Mouse (Mus musculus) retina, embryonic 14.5 days (tissue): ENCODE results near the gene Syngr1.

Source experiments
- DNase-seq: peaks from one replicate; pipeline ENCODE4 v3.0.0-alpha.2; 2015; ENCODE audit warnings: low spot score

Gene Syngr1

DNA sequence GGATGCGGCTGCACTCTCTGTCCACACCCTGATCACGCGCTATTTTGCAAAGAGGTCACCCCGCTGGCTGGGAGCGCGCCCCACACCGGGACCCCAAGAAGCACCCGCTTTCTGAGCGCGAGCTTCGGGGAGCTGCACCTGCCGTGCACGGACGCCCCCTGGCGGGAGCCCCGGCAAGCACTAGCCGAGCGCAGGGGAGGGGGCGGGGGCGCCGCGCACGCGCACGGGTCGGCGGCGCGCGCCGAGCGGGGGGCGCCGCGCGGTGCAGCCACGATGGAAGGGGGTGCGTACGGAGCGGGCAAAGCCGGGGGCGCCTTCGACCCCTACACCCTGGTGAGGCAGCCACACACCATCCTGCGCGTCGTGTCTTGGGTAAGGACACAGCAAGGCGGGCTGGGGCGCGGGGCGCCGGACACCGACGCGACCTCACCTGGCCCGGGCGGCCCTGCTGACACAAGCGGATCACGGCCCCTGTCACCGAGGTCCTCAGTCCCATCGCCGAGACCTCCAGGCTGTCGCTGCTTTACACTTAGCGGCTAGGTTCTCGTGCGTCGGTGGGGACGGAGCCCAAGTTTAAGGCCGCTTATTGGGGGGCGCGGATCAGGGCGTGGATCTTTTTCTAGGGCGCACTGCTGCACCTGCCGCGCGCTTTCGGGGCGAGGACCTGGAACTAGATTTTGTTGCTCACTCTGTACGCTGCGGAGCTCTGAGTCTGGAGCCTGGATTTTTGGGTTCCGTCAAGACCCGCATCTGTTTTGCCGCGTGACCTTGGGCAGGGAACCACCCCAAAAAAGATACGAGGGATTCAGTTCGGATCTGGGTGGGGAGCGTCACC, at the start of gene Syngr1, which contains the start of gene Rpl3:
Gene Syngr1, plus strand, starts transcription at position 214 of the 835 bp plus-strand sequence.
Gene Rpl3, minus strand, starts transcription at position 748 of the 835 bp plus-strand sequence.
- DNase-seq = peak; percentile 81

DNA sequence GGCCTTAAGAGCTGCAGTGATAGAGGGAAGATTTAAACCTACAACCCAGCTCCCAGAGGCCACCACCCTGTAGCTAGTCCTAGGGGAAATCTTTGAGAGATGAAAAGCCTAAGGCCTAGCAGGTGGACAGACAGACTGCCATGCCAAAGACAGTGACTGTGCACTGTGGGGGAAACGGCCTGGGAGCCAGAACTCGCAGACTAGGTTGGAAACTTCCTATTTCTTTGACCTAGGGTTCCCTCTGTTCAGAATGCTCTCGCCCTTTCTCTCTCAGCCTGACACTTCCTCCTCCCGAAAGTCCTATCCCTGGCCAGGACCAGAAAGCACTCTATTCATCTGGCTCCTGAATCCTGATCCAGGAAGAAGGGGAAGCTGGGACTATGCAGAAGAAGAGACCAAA, 49.0 kb upstream of the Syngr1 start:
- DNase-seq = no peak

DNA sequence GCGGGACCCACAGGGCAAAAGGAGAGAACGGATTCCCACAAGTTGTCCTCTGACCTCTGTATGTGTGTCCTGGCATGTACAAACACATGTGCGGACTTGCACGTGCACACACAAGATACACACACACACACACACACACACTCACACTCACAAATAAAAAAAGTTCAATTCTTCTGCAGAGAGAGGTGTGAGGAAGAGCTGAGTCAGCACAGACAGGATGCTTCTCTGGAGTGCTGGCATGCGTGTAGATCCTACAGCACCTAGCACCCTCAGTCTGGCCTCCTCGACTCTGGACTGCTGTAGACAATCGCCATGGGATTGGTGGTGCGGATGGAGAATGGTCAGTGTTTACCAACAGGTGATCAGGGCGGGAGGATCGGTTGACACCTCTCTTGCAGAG, 46.9 kb upstream of the Syngr1 start:
- DNase-seq = no peak

DNA sequence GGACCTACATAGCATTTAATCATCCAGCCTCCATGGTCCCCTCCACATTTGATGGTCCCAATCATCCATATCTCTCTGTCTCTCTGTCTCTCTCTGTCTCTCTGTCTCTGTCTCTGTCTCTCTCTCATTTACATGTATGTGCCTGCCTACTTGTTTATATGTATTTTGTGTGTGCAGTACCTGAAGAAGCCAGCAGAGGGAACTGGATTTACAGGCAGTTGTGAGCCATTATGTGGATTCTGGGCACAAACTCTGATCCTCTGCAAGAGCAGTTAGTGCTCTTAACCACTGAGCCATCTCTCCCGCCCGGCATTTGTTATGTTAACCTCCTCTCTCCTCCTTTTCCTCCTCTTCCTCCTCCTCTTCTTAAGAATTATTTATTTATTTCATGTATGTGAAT, 45.4 kb upstream of the Syngr1 start:
- DNase-seq = peak; percentile 8

DNA sequence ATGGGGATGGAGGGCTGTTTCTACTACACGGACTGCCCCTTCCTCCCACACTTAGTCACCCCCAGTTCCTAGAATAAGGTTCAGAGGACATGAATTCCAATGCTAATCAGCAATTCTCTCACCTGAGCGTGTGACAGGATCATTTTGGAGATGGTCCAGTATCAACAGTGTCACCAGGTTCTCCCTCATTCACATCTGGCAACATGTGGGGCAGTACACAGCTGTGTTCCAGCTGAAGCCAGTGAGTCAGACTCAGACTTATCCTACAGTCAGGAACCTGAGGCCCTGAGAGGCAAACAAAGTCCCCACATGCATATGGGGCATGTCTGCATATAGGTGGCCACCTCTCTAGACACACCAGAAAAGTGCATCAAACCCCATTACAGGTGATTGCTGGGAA, 43.9 kb upstream of the Syngr1 start:
- DNase-seq = no peak

DNA sequence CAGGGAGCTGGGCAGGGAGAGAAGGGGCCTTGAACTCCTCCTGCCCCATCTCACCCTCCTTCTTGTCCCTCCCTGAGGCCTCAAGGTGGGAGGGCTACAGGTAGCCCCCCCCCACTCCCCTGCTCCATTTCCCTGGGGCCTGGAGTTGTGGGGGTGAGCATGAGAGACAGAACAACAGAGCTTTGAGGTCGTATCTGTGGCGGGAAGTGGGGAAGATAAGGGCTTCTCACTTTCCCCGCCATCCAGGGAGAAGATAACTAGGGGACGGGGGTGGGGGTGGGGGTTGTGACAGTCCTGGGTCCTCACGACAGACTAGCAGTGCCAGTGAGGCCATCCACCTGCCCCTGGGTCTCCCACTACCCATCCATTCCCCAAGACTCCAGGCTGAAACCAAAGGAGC, 43.2 kb upstream of the Syngr1 start:
- no peak for DNase-seq

DNA sequence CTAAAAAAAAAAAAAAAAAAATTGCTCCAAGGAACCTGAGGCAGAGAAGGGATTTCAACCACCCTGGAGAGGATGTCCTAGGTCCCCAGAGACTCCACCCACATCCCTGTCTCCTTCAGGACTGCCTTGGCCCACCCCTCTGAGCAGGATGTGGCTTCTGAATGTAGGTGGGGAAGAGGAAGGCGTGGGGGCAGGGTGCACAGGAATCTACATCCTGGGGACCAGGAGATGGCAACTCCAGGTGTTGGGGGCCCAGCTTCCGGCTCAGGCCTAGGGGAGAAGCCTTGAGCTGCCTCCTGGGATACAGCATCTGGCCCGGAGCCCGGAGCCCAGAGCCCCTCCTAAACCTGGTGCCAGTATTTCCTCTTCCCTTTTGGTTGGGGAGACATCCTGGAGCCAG, 41.0 kb upstream of the Syngr1 start:
- DNase-seq = no peak

DNA sequence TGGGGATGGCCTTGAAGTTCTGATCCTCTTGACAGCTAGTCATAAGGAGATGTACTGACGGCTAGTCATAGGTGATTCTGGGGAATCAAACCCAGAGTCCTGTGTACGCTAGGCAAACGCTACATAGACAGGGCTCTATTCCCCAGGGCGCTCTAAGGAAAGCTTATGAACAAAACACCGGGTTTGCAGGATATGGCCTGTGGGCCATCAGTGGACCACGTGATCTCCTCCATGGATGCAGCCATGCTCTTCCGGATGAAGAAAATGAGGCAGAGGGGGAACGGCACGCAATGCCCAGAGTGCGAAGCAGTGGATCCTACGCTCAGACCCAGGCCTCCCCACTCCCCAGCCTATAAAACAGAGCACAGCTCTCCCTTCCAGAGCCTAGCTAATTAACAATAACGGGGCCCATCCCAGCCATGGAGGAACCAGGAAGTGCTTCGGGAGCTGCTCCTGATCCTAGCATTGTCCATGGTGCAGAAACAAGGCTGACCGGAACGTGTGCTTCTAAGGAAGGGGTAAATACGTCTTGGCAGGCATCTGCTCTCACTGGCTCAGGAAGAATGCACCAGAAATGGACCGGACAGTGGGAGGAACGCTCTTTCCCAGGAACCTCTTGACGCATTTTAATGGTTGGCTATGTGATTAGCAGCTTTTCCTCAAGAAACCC, 39.9 kb upstream of the Syngr1 start:
- DNase-seq = no peak

DNA sequence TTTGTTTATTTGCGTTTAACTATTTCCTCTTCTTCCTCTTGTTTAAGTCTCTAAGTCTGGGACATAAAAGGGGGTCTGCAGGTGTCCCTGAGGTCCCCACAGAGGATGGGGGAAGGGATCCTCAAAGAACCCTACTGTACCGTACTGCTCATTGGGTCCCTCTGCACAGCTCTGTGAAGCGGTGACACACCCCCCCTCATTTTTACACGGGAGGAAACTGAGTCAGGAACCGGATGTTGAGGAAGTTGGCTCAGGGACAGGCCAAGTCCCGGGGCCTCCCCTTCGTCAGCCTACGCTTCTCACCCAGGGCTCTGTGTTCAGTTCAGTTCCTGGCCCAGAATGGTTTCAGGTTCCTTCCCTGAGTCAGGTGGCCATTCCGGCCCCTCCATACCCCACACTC, 39.4 kb upstream of the Syngr1 start:
- no peak for DNase-seq

DNA sequence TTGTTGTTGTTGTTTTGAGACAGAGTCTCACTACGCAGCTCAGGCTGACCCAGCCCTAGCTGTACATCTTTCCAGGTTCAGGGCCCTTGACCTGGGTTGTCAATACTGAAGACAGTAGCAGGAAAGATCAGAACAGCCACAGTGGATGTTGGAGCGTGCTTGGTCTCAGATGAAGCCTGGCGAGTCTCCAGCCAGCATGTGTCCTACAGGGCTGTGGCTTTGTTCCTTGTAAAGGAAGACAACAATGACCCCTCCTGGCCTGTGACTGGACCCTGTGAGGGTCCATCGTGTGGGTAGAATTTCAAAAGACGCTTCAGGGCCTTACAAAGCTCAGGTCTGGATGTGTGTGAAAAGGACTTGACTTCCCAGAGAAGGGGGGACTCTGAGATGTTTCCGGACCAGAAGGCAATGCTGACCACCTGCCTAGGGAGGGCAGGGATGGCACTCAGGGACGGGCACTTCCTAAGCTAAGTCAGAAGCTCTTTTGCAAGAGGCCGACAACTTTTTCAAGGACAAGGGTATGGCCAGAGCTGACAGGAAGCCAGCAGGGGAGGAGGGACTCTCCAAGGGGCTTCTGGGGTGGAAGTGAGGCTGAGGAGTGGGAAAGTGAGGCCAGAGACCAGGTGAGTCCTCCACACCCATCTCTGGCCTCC, 37.6 kb upstream of the Syngr1 start:
- DNase-seq = no peak

DNA sequence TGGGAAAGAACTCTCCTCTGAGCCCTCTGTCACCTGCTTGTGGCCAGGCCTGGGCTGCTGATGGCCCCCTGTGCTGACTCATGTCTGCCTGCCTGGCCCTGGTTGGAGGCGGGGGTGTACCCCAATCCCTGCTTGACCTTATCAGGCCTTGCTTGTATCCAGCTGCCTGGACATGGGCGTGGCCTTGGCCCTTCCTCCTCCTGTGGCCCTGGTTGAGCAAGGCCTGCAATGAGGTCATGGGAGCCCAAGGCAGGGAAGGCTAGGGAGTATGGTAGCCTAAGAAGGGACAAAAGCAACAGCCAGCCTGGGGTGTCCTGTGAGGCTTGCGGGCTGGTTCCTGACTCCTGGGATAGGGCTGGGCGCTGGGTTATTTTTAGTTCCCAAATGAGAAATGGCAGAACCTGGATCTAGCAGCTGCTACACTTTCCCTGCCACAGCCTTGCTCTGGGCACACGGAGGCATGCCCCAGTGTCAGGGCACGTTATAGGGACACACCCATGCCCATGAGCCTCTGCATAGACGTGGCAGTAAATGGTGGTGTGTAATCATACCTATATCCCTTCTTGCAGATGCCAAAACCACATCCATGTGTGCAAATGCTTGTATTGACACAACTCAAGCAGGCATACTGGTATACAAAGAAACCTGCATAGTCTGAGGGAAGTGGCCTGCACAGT, 37.0 kb upstream of the Syngr1 start:
- no peak for DNase-seq

DNA sequence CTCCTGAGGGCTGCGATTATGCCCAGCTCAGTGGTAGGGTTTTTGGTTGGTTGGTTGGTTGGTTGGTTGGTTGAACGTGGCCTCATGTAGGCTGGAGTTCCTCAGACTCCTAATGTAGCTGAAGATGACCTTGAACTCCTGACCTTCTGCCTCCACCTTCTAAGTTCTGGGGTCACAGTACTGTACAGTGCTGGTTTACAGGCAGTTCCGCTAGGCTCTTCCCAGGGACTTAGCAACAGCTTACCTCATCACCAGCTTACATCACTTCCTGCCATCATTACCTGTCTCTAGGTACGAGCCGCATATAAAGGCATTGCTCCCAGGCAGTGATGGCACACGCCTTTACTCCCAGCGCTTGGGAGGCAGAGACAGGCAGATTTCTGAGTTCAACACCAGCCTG, 33.0 kb upstream of the Syngr1 start:
- no peak for DNase-seq

DNA sequence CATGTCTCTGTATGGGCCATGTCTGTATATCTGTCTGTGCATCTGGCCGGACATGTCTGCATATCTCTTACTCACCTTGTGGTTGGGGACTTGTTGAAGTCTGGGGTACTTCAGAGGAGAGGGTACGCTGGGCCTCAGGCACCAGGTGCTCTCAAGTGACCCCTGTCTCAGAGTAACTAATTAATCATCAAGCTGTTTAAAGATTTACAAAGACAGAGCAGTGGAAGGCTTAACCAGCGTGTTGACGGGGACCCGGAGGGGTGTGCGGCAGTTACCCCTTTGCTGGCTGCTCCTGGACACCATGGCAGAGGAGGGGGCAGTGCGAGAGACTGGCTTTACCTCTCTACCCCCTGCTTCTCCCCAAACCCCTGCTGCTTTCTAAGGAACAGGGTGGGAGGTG, 31.5 kb upstream of the Syngr1 start:
- DNase-seq = no peak

DNA sequence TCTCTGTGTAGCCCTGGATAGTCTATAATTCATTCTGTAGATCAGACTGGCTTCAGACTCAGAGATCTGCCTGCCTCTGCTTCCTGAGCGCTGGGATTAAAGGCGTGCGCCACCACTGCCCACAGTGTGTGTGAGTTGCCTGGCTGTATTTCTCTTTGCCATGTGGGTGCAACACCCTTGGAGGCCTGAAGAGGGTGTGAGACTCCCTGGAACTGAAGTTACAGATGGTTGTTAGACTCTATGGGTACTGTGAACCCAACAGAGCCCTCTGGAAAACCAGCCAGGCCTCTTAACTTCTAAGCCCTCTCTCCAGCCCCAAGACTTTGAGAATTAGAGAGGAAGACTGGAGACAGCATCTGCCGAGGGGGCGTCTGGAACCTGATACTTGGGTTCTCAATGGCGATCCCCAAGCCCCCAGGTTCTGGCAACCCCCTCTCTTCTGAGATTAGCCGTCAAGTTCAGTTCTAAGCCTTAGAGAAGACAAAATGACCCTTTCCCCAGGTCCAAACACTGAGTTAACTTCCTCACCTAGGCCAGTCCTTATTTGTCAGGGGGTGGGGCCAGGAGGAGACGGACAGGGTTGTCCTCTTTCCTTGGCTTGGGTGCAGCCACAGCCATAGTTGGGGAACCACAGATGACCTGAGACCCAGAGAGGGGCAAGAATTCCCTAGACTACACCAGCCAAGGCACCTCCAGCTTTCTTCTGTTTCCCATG, 30.6 kb upstream of the Syngr1 start:
- no peak for DNase-seq

DNA sequence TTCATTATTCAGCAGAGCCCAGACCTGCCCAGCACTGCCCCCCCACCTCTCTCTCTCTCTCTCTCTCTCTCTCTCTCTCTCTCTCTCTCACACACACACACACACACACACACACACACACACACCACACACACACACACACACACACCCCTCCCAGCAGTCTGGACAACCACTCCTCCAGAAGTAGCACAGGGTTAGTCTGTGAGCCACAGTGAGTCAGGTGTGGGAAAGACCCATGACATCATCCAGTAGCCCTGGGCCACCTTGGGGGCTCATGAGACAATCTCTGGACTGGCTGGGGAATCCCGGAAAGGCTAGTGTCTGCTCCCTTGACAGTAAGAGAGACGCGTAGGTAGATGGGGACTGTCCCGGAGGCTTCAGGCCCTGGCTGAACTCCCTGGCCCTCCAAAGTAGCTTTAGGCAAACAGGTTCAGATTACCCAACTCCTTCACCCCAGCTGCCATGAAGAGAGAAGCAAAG, 30.0 kb upstream of the Syngr1 start:
- DNase-seq = no peak

DNA sequence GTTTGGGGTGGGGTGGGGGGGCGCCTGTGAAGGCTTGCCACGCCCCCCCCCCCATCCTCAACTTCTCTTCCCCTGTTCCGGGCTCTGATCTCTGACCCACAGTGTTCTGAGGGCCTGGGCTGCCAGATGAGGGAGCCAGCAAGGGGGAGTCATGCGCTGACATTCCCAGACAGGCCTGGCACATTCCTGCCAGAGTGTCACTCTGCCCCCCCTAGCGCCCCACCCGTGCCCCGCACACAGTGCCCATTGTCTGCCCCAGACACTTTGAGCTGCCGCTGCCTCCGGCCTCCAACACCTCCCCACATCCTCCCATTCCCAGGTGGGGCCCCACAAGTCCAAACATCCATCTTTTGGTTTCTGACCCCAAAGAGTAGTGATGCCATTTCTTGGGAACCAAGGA, 28.8 kb upstream of the Syngr1 start:
- DNase-seq = no peak

DNA sequence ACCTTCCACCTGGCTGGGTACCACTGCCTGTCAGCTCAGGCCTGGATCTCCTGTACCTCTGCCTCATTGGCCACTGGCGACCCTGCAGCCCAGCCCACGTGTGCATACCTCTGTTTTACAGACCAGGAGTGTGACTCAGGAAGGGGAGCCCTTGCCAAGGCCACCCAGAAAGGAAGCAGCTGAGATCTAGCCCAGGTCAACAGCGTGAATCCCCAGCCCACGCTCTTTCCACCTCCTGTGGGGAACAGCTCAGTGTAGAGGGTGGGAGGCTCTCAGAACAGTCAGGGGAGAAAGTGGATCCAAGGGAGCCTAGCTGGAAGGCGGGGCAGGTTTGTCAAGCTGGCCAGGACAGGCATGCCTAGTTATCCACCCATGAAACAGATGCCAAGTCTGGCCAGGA, 28.3 kb upstream of the Syngr1 start:
- DNase-seq = no peak

DNA sequence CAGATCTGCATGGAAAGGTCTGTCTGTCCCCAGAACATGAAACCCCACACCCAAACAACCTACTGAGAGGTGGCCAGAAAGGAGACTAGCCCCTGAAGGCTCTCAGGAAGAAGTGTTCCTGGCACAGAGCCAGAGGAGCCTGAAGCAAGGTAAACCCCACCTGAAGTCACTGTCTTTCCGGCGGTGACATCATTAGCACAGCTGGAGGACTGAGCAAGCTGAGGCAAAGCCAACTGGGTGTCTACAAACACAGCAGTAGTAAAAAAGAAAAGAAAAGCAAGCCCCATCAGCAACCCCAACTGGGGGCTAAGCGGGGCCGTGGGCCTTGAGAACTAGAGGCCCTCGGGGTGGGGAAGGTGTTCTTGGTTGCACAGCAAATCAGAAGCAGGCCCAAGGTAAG, 26.2 kb upstream of the Syngr1 start:
- no peak for DNase-seq

DNA sequence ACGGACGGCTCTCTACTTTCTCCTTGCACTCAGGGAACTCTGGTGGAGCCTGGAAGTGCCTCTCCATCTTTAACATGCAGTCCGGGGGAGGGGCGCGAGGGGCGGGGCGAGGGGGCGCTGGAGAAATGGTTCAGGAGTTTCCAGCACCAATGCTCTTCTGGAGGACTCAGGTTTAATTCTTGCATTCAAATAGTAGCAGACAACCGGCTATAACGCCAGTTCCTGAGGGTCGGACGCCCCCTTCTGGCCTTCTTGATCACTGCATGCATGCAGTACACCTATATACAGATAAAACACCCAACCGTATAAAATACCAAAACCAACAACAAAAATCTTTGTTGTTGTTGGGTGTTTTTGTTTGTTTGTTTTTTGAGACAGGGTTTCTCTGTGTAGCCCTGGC, 25.7 kb upstream of the Syngr1 start:
- peak; percentile 58 for DNase-seq

DNA sequence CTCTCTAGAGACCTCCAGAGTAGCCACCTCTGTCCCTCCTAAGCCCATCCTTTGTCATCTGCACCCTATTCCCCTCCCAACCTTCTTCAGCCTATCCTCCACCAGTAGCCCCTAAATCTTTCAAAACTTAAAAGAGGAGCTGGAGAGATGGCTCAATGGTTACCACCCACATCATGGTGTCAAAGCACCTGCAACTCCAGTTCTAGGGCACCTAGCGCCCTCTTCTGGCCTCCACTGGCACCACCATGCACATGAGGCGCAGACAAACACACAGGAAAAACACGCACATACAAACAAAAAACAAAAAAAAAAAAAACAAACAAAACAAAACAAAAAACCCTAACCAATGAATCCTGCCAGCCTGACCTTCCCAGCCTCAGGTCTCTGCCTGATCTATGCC, 24.6 kb upstream of the Syngr1 start:
- peak; percentile 46 for DNase-seq

DNA sequence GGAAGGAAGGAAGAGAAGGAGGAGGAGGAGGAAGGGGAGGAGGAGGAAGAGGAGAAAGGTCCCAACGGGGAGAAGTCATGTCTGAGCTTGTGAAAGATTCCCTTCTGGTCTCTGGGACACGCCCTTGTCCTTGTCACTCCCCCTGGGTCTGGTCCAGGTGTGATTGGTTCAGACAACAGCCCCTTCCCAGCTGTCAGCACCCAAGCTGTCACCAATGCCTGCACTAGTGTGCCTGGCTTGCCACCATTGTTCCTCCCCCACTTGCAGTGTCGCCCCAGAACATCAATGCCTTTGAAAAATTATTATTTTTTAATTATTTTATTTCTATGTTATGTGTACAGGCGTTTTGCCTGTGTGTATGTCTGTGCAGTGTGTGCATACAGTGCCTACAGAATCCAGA, 22.0 kb upstream of the Syngr1 start:
- DNase-seq = no peak
